Mouse (Mus musculus) myocyte (in vitro differentiated cells): ENCODE measurements at regions not wholly inside any gene's neighbourhood (a gene's known extent, or its start where the extent isn't known, plus 50 kb on each side); places are given as distances from the start of the nearest gene placed in this dataset.

Experiments
- H3K27me3 ChIP-seq: one replicate; pipeline ENCODE4 v1.6.1; 2011; ENCODE audit not compliant: control insufficient read depth, insufficient read depth, insufficient read length
- H3K36me3 ChIP-seq: one replicate; pipeline ENCODE4 v1.6.1; 2011; ENCODE audit not compliant: control insufficient read depth, insufficient read depth
- H3K4me2 ChIP-seq: one replicate; pipeline ENCODE4 v1.6.1; 2011; ENCODE audit warnings: low read depth, control low read depth
- H3K4me3 ChIP-seq: one replicate; pipeline ENCODE4 v1.5.1; 2011; ENCODE audit warnings: mild to moderate bottlenecking, control low read depth, moderate library complexity
- H3K79me2 ChIP-seq: one replicate; pipeline ENCODE4 v1.6.1; 2011; ENCODE audit not compliant: control insufficient read depth, insufficient read depth
- H3ac ChIP-seq: one replicate; pipeline ENCODE4 v1.6.1; 2011; ENCODE audit not compliant: control insufficient read depth, insufficient read length
- CEBPB ChIP-seq: IDR thresholded peaks from 2 replicates; pipeline ENCODE4 v1.6.1; 2011; ENCODE audit warnings: mild to moderate bottlenecking, moderate library complexity; ENCODE audit not compliant: poor library complexity, insufficient read depth, severe bottlenecking
- E2F4 ChIP-seq: IDR thresholded peaks from one replicate; pipeline ENCODE4 v1.6.1; 2011; ENCODE audit warnings: mild to moderate bottlenecking, control low read depth, moderate library complexity; ENCODE audit not compliant: insufficient read depth
- MAX ChIP-seq: IDR thresholded peaks from one replicate; pipeline ENCODE4 v1.6.1; 2011; ENCODE audit warnings: low read depth, mild to moderate bottlenecking, control low read depth
- MYOD1 ChIP-seq, 3 experiments: IDR thresholded peaks; one replicate each; pipeline ENCODE4 v1.6.1; 2011; ENCODE audit warnings: control low read depth in 2 of 3, low read depth in 2 of 3, mild to moderate bottlenecking in 2 of 3, moderate library complexity in 1 of 3; ENCODE audit not compliant: insufficient read length in 2 of 3, control insufficient read depth in 1 of 3
- MYOG ChIP-seq, 3 experiments: IDR thresholded peaks; one replicate each; pipeline ENCODE4 v1.6.1; 2011; ENCODE audit warnings: control low read depth in 2 of 3, low read depth in 2 of 3, mild to moderate bottlenecking in 2 of 3; ENCODE audit not compliant: insufficient read length in 2 of 3, control insufficient read depth in 1 of 3, insufficient read depth in 1 of 3
- POLR2A ChIP-seq: IDR thresholded peaks from one replicate; pipeline ENCODE4 v1.6.1; 2011; ENCODE audit warnings: low read depth, mild to moderate bottlenecking, control low read depth, moderate library complexity; ENCODE audit not compliant: insufficient read length
- POLR2AphosphoS2 ChIP-seq: IDR thresholded peaks from one replicate; pipeline ENCODE4 v1.6.1; 2011; ENCODE audit warnings: low read depth, control low read depth; ENCODE audit not compliant: insufficient read length
- REST ChIP-seq: IDR thresholded peaks from one replicate; pipeline ENCODE4 v1.6.1; 2011; ENCODE audit warnings: mild to moderate bottlenecking, control low read depth, moderate library complexity; ENCODE audit not compliant: insufficient read depth, insufficient read length
- SRF ChIP-seq: IDR thresholded peaks from one replicate; pipeline ENCODE4 v1.6.1; 2011; ENCODE audit warnings: low read depth; ENCODE audit not compliant: control insufficient read depth, insufficient read length
- TCF12 ChIP-seq: IDR thresholded peaks from one replicate; pipeline ENCODE4 v1.6.1; 2011; ENCODE audit warnings: mild to moderate bottlenecking, control low read depth; ENCODE audit not compliant: poor library complexity, insufficient read depth, severe bottlenecking
- TCF3 ChIP-seq: IDR thresholded peaks from one replicate; pipeline ENCODE4 v1.6.1; 2011; ENCODE audit warnings: low read depth, control low read depth; ENCODE audit not compliant: insufficient read length
- USF1 ChIP-seq: IDR thresholded peaks from one replicate; pipeline ENCODE4 v1.6.1; 2011; ENCODE audit warnings: low read depth, mild to moderate bottlenecking, control low read depth, moderate library complexity

GRCm38 (mm10) chr4:33823850-33824249 is 100.5 kb upstream of the Cnr1 start:
- TF ChIP-seq REST (no peak), CEBPB (no peak), POLR2A (no peak), MAX (no peak), POLR2AphosphoS2 (no peak), MYOG (IDR thresholded peaks at IDR 0.05; ENCODE audit: control insufficient read depth in 1 of 3, insufficient read depth in 1 of 3, insufficient read length in 2 of 3, low read depth in 2 of 3) (no peak), SRF (no peak), MYOD1 (IDR thresholded peaks at IDR 0.05; ENCODE audit: control insufficient read depth in 1 of 3, insufficient read length in 2 of 3, low read depth in 2 of 3) (no peak), E2F4 (no peak), USF1 (no peak), TCF3 (no peak), TCF12 (no peak)
- Histone ChIP-seq H3K27me3 (no peaks in the 10 kb centered on the region), H3ac (no peak overlapping the region), H3K4me3 (no peak overlapping the region), H3K4me2 (no peak overlapping the region), H3K79me2 (no peaks in the 10 kb centered on the region), H3K36me3 (no peaks in the 10 kb centered on the region)

GRCm38 (mm10) chr4:33833134-33833533 is 91.3 kb upstream of the Cnr1 start:
- no peaks in the 10 kb centered on the region for H3K36me3 ChIP-seq
- no peak overlapping the region for H3K4me3 ChIP-seq
- TF ChIP-seq CEBPB (no peak), TCF12 (no peak), POLR2A (no peak), MYOG (IDR thresholded peaks at IDR 0.05; ENCODE audit: control insufficient read depth in 1 of 3, insufficient read depth in 1 of 3, insufficient read length in 2 of 3, low read depth in 2 of 3) (no peak), MYOD1 (IDR thresholded peaks at IDR 0.05; ENCODE audit: control insufficient read depth in 1 of 3, insufficient read length in 2 of 3, low read depth in 2 of 3) (no peak), E2F4 (no peak), MAX (no peak), TCF3 (no peak), POLR2AphosphoS2 (no peak), USF1 (no peak)
- no peak overlapping the region for H3K4me2 ChIP-seq
- H3K27me3 ChIP-seq: no peaks in the 10 kb centered on the region
- no peaks in the 10 kb centered on the region for H3K79me2 ChIP-seq
- H3ac ChIP-seq: no peak overlapping the region

- Histone ChIP-seq H3K4me3 (no peak overlapping the region), H3K36me3 (no peaks in the 10 kb centered on the region), H3K79me2 (no peaks in the 10 kb centered on the region), H3K27me3 (no peaks in the 10 kb centered on the region), H3ac (no peak overlapping the region), H3K4me2 (no peak overlapping the region)
- TF ChIP-seq USF1 (no peak), MYOD1 (IDR thresholded peaks at IDR 0.05; ENCODE audit: control insufficient read depth in 1 of 3, insufficient read length in 2 of 3, low read depth in 2 of 3) (no peak)
Measured at GRCm38 (mm10) chr4:33838436-33838835, 86.0 kb upstream of the Cnr1 start.

- Histone ChIP-seq H3K79me2 (no peaks in the 10 kb centered on the region), H3K4me3 (no peak overlapping the region), H3K27me3 (no peaks in the 10 kb centered on the region), H3K36me3 (no peaks in the 10 kb centered on the region), H3K4me2 (no peak overlapping the region), H3ac (no peak overlapping the region)
- TF ChIP-seq MYOG (IDR thresholded peaks at IDR 0.05; ENCODE audit: control insufficient read depth in 1 of 3, insufficient read depth in 1 of 3, insufficient read length in 2 of 3, low read depth in 2 of 3) (no peak), TCF12 (no peak), CEBPB (no peak), E2F4 (no peak), SRF (no peak), TCF3 (no peak), REST (no peak), MAX (no peak), POLR2A (no peak), MYOD1 (IDR thresholded peaks at IDR 0.05; ENCODE audit: control insufficient read depth in 1 of 3, insufficient read length in 2 of 3, low read depth in 2 of 3) (no peak), USF1 (no peak), POLR2AphosphoS2 (no peak)
Measured at GRCm38 (mm10) chr4:33840119-33840518, 84.3 kb upstream of the Cnr1 start.

- Histone ChIP-seq H3K4me3 (no peak overlapping the region), H3K79me2 (no peaks in the 10 kb centered on the region), H3ac (no peak overlapping the region), H3K27me3 (no peaks in the 10 kb centered on the region), H3K4me2 (no peak overlapping the region), H3K36me3 (no peaks in the 10 kb centered on the region)
- TF ChIP-seq POLR2A: no peak
- TF ChIP-seq USF1: no peak
- no peak for TF ChIP-seq MYOD1 (IDR thresholded peaks at IDR 0.05; ENCODE audit: control insufficient read depth in 1 of 3, insufficient read length in 2 of 3, low read depth in 2 of 3)
- TF ChIP-seq TCF12: no peak
- no peak for TF ChIP-seq MAX
- no peak for TF ChIP-seq REST
Measured at GRCm38 (mm10) chr4:33845611-33846395, 78.6 kb upstream of the Cnr1 start.
